Mouse (Mus musculus): ENCODE data around the gene Frat1. TPM values are rescaled to one million over a fixed set of nuclear protein-coding genes. Genes with fewer than 3 reads are reported as not detected.
A peak's percentile ranks its signal among the peaks of the same experiment; 100 is the strongest.

Frat1 gene
- 10 to 100 TPM; 17.5 to 19.1 TPM for total RNA-seq (2021)

- peak; percentile 81 to 90 for DNase-seq (ENCODE audit: extremely low spot score in 1 of 2, low spot score in 2 of 2)
- intact Hi-C loops (cut with DNase I), result no loop called here
Observed at GRCm38 (mm10) chr19:41829381-41830105, at the start of gene Frat1. Frat1 (plus strand) TSS chr19:41829970.

- intact Hi-C loops (cut with DNase I), result no loop called here
- DNase-seq (ENCODE audit: extremely low spot score in 1 of 2, low spot score in 2 of 2), result no peak
Observed at GRCm38 (mm10) chr19:41786896-41787295, 42.9 kb upstream of the Frat1 start.

GRCm38 (mm10) chr19:41789110-41789961, 40.4 kb upstream of the Frat1 start:
- intact Hi-C loops (cut with DNase I), result no loop called here
- no peak for DNase-seq (ENCODE audit: extremely low spot score in 1 of 2, low spot score in 2 of 2)

DNA sequence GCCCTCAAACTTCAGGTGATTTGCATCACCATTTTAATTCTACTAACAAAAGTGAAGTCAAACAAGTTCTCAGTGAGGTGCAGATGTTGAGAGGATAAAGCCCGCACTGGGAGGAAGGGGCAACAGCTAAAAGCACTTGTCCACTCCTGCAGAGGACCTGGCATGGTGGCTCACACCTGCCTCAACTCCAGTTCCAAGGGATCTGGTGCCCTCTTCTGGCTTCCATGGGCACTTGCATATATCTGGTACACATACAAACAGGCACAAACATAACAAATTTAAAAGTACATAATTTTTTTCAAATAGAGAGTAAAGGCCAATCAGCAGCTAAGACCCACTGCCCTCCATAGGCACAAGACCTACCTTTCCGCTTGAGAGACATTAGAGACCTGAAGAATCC, 38.4 kb upstream of the Frat1 start:
- intact Hi-C loops (cut with DNase I), result no loop called here
- DNase-seq (ENCODE audit: extremely low spot score in 1 of 2, low spot score in 2 of 2), result no peak

GRCm38 (mm10) chr19:41792934-41793486, 36.8 kb upstream of the Frat1 start:
- intact Hi-C loops (cut with DNase I), result no loop called here

DNA sequence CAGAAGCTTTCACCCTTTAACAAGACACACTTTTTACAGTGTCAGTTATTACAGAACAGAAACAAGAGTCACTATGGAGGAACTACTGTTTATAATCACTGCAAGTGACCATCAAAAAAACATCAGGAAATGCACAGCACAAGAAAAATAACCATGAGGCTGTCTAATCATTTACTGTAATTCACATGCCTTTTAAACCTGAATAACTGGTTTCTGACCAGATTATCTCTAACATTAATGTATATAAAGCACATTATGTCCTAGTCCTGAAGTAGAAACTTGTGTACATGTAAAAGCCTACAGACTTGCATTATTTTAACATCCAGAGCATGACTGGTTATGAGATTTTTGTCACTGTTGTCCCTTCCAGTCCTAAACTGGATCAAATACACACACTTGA, 35.8 kb upstream of the Frat1 start:
- DNase-seq (ENCODE audit: extremely low spot score in 1 of 2, low spot score in 2 of 2), result no peak
- intact Hi-C loops (cut with DNase I), result no loop called here

More at GRCm38 (mm10) chr19:41792934-41793486, 36.8 kb upstream of the Frat1 start:
- no peak for DNase-seq (ENCODE audit: extremely low spot score in 1 of 2, low spot score in 2 of 2)

GRCm38 (mm10) chr19:41794901-41795300, 34.9 kb upstream of the Frat1 start:
- intact Hi-C loops (cut with DNase I), result no loop called here

GRCm38 (mm10) chr19:41796148-41796760, 33.5 kb upstream of the Frat1 start:
- intact Hi-C loops (cut with DNase I), result no loop called here
- DNase-seq (ENCODE audit: extremely low spot score in 1 of 2, low spot score in 2 of 2), result no peak

More at GRCm38 (mm10) chr19:41794901-41795300, 34.9 kb upstream of the Frat1 start:
- DNase-seq (ENCODE audit: extremely low spot score in 1 of 2, low spot score in 2 of 2), result no peak

- intact Hi-C loops (cut with DNase I), result no loop called here
Observed at GRCm38 (mm10) chr19:41796789-41797327, 32.9 kb upstream of the Frat1 start.

GRCm38 (mm10) chr19:41797536-41797935, 32.2 kb upstream of the Frat1 start:
- intact Hi-C loops (cut with DNase I), result no loop called here
- no peak for DNase-seq (ENCODE audit: extremely low spot score in 1 of 2, low spot score in 2 of 2)

More at GRCm38 (mm10) chr19:41796789-41797327, 32.9 kb upstream of the Frat1 start:
- no peak for DNase-seq (ENCODE audit: extremely low spot score in 1 of 2, low spot score in 2 of 2)

DNA sequence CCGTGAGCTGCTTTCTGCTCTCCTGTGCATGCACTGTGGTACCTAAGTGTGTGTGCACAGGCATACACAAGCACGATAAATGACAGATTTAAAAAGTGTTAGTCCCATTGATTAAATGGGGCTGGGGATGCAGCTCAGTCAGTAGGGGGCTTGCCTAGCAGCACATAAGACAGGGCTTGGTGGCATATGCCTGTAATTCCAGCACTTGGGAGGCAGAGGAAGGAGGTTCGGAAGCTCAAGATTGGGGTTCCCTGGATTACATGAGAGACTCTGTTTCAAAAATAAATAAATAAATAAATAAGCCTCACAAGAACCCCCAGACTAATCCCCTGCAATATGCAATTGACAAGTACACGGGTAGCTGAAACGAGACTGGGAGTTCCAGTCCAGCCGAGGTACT, 29.3 kb upstream of the Frat1 start:
- no peak for DNase-seq (ENCODE audit: extremely low spot score in 1 of 2, low spot score in 2 of 2)
- intact Hi-C loops (cut with DNase I), result no loop called here

- intact Hi-C loops (cut with DNase I), result no loop called here
Observed at GRCm38 (mm10) chr19:41800986-41801741, 28.6 kb upstream of the Frat1 start.

DNA sequence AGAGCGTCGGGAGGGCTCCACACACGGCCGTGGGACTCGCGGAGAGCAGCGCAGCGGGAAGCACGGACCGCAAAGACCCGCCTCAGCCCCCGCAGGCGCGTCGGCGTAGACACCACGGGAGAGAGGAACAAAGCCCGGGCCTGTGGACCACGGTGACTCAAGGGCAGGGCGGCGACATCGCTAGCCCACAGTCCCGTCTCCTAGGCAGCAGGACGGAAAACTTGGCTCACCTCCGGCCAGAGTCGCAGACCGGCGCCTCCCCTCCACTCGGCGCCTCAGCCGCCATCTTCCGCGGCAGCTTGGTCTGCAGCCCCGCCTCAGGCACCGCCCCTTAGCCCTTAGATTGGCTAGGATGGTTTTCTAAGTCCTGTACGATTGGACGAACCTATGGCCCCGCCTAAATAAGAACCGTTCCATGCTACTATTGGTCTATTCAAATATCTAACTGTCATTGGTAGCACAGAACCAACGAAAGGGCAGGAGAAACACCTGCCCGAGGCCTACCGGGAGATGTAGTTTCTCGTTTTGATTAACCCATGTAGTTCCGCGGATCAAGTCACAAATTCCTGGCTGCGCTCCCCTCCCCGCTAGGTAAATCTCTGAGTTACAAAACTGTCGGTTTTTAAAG, 27.9 kb upstream of the Frat1 start, which contains the start of gene Arhgap19:
Arhgap19 (minus strand) TSS at position 306 of the 628 bp plus-strand sequence.
- intact Hi-C loops (cut with DNase I), result no loop called here

More at GRCm38 (mm10) chr19:41800986-41801741, 28.6 kb upstream of the Frat1 start:
- DNase-seq (ENCODE audit: extremely low spot score in 1 of 2, low spot score in 2 of 2), result no peak

DNA sequence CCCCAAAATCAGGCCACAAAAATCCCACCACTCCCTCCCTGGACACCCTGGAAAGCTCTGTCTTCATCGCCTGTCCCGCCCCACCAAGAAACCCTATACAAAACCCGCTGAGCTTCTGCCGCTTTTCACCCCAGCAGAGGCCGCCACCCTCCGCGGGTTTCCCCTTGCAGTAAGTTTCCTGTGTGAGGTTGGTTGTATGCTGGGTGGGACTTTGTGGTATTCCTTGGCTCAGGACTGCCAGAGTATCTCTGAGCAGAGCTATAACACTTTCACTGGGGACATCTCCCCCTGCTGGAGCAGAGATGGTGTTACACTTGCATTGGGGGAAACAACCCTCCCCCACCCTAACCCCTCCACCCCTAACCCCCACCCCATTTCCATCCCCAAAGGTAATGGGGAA, 26.4 kb upstream of the Frat1 start:
- intact Hi-C loops (cut with DNase I), result no loop called here
- DNase-seq (ENCODE audit: extremely low spot score in 1 of 2, low spot score in 2 of 2), result peak in 1 of 2 experiments; percentile 36

More for the DNA sequence above, 27.9 kb upstream of the Frat1 start, which contains the start of gene Arhgap19:
- DNase-seq (ENCODE audit: extremely low spot score in 1 of 2, low spot score in 2 of 2), result peak; percentile 94 to 95

- intact Hi-C loops (cut with DNase I), result no loop called here
- DNase-seq (ENCODE audit: extremely low spot score in 1 of 2, low spot score in 2 of 2), result no peak
Observed at GRCm38 (mm10) chr19:41805831-41806230, 23.9 kb upstream of the Frat1 start.

DNA sequence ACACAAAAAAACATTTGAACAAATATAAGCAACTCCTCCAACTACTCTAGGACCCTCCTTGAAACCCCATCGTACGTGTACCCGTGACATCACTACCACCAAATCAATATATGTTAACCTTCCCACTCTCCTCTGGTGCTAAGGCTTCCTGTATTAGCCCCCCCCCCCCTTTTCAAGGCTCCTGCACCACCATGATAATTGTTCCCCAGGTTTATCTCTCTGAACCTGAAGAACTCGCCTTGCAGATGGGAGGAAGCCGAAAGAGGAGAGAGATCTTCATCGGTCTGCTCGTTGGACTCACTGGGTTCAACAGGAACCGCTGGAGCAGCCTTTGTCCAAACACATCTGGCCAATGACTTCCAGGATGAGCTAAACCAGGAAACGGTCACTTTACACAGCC, 22.3 kb upstream of the Frat1 start:
- DNase-seq (ENCODE audit: extremely low spot score in 1 of 2, low spot score in 2 of 2), result no peak

DNA sequence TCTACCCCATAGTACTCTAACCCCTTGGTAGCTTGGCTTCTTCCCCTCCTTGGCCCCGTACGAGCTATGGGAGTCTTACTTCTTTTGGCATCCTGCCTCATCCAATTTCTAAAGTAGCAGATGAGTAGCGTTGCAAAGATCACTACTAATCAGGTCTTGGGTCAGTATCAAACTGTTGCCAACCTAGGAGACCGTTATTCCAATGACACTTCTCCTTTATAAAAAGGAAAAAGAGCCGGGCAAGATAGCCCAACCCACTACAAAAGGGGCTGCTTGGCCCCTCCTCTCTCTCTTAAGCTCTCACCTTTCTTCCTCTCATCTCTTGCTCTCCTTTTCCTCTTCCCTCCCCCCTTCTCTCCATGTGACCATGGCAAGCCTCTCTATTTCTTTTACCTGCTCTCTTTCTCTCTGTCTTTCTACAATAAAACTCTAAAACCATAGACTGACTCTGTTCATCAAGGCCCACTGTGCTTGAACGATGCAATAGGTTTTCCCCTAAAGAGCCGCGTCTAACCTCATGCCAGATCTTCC, 21.6 kb upstream of the Frat1 start:
- no peak for DNase-seq (ENCODE audit: extremely low spot score in 1 of 2, low spot score in 2 of 2)
- intact Hi-C loops (cut with DNase I), result no loop called here

More for the DNA sequence above, 22.3 kb upstream of the Frat1 start:
- intact Hi-C loops (cut with DNase I), result no loop called here
